Mouse (Mus musculus): ENCODE results near the gene Lrrc71. TPM values are rescaled to one million over a fixed set of nuclear protein-coding genes. Genes with fewer than 3 reads are reported as not detected.

Lrrc71 gene
- polyA plus RNA-seq, 2 experiments: 0.33 to 0.52 TPM

DNA sequence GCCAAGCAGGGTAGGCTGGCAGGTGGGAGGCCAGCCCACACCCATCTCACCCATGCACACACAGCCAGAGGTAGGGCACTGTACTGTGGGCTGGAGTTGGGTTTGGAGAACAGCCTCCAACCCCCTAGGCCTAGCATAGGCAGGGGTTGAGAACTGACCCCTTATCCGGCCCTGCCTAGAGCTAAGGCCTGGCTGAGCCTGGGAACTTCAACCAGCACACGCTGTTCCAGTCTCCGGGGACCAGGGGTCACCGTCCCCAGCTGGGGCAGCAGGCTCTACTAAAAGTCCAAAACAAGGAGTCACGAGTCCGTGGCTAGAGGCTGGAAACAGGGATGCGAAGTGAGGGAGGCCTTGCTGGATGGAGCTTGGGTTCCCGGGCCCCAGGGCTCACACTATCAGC lies 19.3 kb upstream of the Lrrc71 start:
- WGBS: 72% methylated on average over 8 of the region's 8 CpGs
- Histone ChIP-seq H3K36me3 (ENCODE audit: control insufficient read depth, insufficient read depth, low read length) (no peaks in the 10 kb centered on the region), H3K9me3 (ENCODE audit: control insufficient read depth, low read length) (no peaks in the 10 kb centered on the region), H3K4me3 (replicated peaks; ENCODE audit: low read length) (peak overlapping the region; percentile 50), H3K4me2 (replicated peaks; ENCODE audit: low read depth, low read length, severe bottlenecking) (peak overlapping the region; percentile 56), H3K27ac (replicated peaks; ENCODE audit: low read depth, low read length) (no peak overlapping the region), H3K27me3 (ENCODE audit: control insufficient read depth, insufficient read depth, low read length) (no peaks in the 10 kb centered on the region), H3K9ac (ENCODE audit: low read depth, low read length, severe bottlenecking) (peak overlapping the region; percentile 63; the same call in 1 of the 2 replicates), H3K4me1 (ENCODE audit: control insufficient read depth, insufficient read depth, low read length) (peaks cover 40% of the 10 kb centered on the region)
- ATAC-seq (ENCODE audit: low FRiP score, low read depth): no peak
- no peak for DNase-seq (ENCODE audit: low spot score)
- TF ChIP-seq POLR2A (IDR thresholded peaks at IDR 0.05; ENCODE audit: borderline replicate concordance, extremely low read depth, insufficient read depth, insufficient read length): no peak

DNA sequence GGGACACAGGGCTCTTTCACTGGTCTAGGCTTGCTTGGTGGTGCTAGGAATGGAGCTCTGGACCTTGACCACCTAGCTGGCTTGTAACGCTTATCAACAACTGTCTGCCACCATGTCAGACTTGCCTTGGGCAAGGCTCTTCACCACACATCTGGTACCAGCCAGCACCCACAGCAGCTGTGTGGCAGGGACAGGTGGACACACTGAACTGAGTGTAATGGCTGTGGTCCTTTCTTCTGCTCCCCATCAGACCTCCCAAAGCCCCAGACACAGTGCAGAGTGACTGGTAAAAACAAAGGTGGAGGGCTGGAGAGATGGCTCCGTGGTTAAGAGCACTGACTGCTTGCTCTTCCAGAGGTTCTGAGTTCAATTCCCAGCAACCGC lies 17.9 kb upstream of the Lrrc71 start:
- WGBS: 80% methylated on average over 3 of the region's 3 CpGs
- ATAC-seq (ENCODE audit: low FRiP score, low read depth) (no peak), DNase-seq (ENCODE audit: low spot score) (no peak)
- no peak for TF ChIP-seq POLR2A (IDR thresholded peaks at IDR 0.05; ENCODE audit: borderline replicate concordance, extremely low read depth, insufficient read depth, insufficient read length)
- H3K36me3 ChIP-seq (ENCODE audit: control insufficient read depth, insufficient read depth, low read length): no peaks in the 10 kb centered on the region
- peaks cover 54% of the 10 kb centered on the region for H3K4me1 ChIP-seq (ENCODE audit: control insufficient read depth, insufficient read depth, low read length)
- no peak overlapping the region for H3K4me3 ChIP-seq (replicated peaks; ENCODE audit: low read length)
- no peaks in the 10 kb centered on the region for H3K9me3 ChIP-seq (ENCODE audit: control insufficient read depth, low read length)
- no peaks in the 10 kb centered on the region for H3K27me3 ChIP-seq (ENCODE audit: control insufficient read depth, insufficient read depth, low read length)
- H3K27ac ChIP-seq (replicated peaks; ENCODE audit: low read depth, low read length): no peak overlapping the region
- H3K9ac ChIP-seq (ENCODE audit: low read depth, low read length, severe bottlenecking): no peak overlapping the region
- H3K4me2 ChIP-seq (replicated peaks; ENCODE audit: low read depth, low read length, severe bottlenecking): no peak overlapping the region

DNA sequence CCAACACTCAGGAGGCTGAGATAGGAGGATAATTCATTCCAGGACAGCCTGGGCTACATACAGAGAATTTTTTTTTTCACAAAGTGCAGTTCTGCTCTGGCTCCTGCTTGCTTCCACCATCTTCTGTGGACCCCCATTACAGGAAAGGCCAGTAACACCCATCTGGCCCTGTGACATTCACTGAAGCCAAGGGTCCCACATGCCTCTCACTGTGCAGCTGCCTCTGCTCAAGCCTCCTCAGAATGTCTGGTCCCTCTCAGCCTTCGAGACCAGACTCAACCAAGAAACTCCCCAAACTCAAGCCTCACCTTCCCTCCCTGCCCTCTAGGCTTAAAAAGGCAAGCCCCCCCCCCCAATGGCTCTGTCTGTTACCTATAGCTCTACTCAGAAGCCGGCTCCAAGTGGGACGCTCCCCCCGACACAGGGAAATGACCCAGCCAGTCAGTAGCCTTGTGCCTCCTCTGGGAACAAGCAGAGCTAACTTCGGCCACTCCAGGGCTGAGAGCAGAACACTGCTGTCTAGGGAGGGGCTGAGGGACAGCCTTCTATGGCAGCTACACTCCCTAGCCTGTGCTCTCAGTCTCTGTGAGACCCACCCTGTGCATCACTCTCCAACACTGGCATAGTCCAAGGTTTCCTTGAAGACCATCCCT lies 17.3 kb upstream of the Lrrc71 start:
- H3K36me3 ChIP-seq (ENCODE audit: control insufficient read depth, insufficient read depth, low read length): no peaks in the 10 kb centered on the region
- H3K4me2 ChIP-seq (replicated peaks; ENCODE audit: low read depth, low read length, severe bottlenecking): peak overlapping the region; percentile 41; the same call in 1 of the 2 replicates
- H3K27me3 ChIP-seq (ENCODE audit: control insufficient read depth, insufficient read depth, low read length): no peaks in the 10 kb centered on the region
- H3K4me1 ChIP-seq (ENCODE audit: control insufficient read depth, insufficient read depth, low read length): peaks cover 56% of the 10 kb centered on the region
- no peak for TF ChIP-seq POLR2A (IDR thresholded peaks at IDR 0.05; ENCODE audit: borderline replicate concordance, extremely low read depth, insufficient read depth, insufficient read length)
- peak overlapping the region; percentile 88 for H3K27ac ChIP-seq (replicated peaks; ENCODE audit: low read depth, low read length)
- DNase-seq (ENCODE audit: low spot score) (no peak), ATAC-seq (ENCODE audit: low FRiP score, low read depth) (no peak)
- WGBS: 59% methylated on average over 5 of the region's 5 CpGs
- no peaks in the 10 kb centered on the region for H3K9me3 ChIP-seq (ENCODE audit: control insufficient read depth, low read length)
- no peak overlapping the region for H3K4me3 ChIP-seq (replicated peaks; ENCODE audit: low read length)
- no peak overlapping the region for H3K9ac ChIP-seq (ENCODE audit: low read depth, low read length, severe bottlenecking)

DNA sequence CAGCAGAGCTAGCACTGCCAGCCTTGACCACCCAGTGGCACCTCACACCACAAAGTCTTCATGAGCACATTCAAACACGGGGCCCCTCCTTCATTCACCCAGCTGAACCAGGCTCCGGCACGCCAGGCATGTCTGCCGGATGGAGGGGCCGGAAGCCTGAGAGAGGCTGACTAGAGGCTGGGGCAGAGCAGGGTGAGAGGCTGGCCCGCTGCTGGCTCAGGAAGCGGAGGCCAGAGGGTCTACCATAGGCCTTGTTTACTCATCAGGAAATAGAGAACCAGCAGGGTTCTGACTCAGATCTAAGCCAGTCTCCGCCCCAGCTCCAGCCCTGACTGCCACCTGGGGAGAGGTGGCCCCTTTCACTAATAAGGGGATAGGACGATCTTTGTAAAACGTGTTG lies 16.7 kb upstream of the Lrrc71 start:
- Histone ChIP-seq H3K4me2 (replicated peaks; ENCODE audit: low read depth, low read length, severe bottlenecking) (peak overlapping the region; percentile 41; the same call in 1 of the 2 replicates), H3K9me3 (ENCODE audit: control insufficient read depth, low read length) (no peaks in the 10 kb centered on the region), H3K36me3 (ENCODE audit: control insufficient read depth, insufficient read depth, low read length) (no peaks in the 10 kb centered on the region), H3K27ac (replicated peaks; ENCODE audit: low read depth, low read length) (peak overlapping the region; percentile 88), H3K4me1 (ENCODE audit: control insufficient read depth, insufficient read depth, low read length) (peaks cover 56% of the 10 kb centered on the region), H3K9ac (ENCODE audit: low read depth, low read length, severe bottlenecking) (peak overlapping the region; percentile 25; the same call in 1 of the 2 replicates), H3K4me3 (replicated peaks; ENCODE audit: low read length) (no peak overlapping the region), H3K27me3 (ENCODE audit: control insufficient read depth, insufficient read depth, low read length) (no peaks in the 10 kb centered on the region)
- no peak for TF ChIP-seq POLR2A (IDR thresholded peaks at IDR 0.05; ENCODE audit: borderline replicate concordance, extremely low read depth, insufficient read depth, insufficient read length)
- DNase-seq (ENCODE audit: low spot score) (no peak), ATAC-seq (ENCODE audit: low FRiP score, low read depth) (no peak)
- 9% methylated on average over 10 of the region's 10 CpGs for WGBS

DNA sequence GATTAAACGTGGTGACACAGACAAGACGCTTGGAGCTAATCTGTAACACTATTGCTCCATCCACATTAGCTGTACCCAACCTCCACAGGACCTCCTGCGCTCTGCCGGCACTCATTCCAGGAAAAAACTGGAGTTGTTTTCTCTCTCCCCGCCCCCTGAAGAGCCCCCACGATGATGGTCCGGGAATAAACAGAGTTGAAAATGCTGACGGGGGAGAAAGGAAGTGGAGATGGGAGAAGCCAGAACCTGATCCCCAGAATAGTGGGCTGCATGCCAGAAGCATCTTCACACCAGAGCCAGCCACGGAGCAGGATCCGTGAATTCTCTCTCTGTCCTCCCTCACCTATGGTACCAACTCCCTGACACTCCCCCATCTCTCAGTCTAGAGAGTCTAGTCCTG lies 16.1 kb upstream of the Lrrc71 start:
- Histone ChIP-seq H3K9ac (ENCODE audit: low read depth, low read length, severe bottlenecking) (0 out of 2 replicates have a peak overlapping the region, but pooled peaks have one; percentile 38), H3K4me1 (ENCODE audit: control insufficient read depth, insufficient read depth, low read length) (peaks cover 56% of the 10 kb centered on the region), H3K4me3 (replicated peaks; ENCODE audit: low read length) (no peak overlapping the region), H3K27ac (replicated peaks; ENCODE audit: low read depth, low read length) (peak overlapping the region; percentile 88), H3K4me2 (replicated peaks; ENCODE audit: low read depth, low read length, severe bottlenecking) (peak overlapping the region; percentile 41), H3K27me3 (ENCODE audit: control insufficient read depth, insufficient read depth, low read length) (no peaks in the 10 kb centered on the region), H3K9me3 (ENCODE audit: control insufficient read depth, low read length) (no peaks in the 10 kb centered on the region), H3K36me3 (ENCODE audit: control insufficient read depth, insufficient read depth, low read length) (peaks cover under 1% of the 10 kb centered on the region; the same call in 1 of the 2 replicates)
- DNase-seq (ENCODE audit: low spot score) (peak; percentile 52), ATAC-seq (ENCODE audit: low FRiP score, low read depth) (peak; percentile 2; the same call in 1 of the 2 replicates)
- TF ChIP-seq POLR2A (IDR thresholded peaks at IDR 0.05; ENCODE audit: borderline replicate concordance, extremely low read depth, insufficient read depth, insufficient read length): no peak
- 23% methylated on average over 10 of the region's 10 CpGs for WGBS
